Comparison of ENCODE assay signal across 8 mouse cellular contexts in the genomic region with DNA sequence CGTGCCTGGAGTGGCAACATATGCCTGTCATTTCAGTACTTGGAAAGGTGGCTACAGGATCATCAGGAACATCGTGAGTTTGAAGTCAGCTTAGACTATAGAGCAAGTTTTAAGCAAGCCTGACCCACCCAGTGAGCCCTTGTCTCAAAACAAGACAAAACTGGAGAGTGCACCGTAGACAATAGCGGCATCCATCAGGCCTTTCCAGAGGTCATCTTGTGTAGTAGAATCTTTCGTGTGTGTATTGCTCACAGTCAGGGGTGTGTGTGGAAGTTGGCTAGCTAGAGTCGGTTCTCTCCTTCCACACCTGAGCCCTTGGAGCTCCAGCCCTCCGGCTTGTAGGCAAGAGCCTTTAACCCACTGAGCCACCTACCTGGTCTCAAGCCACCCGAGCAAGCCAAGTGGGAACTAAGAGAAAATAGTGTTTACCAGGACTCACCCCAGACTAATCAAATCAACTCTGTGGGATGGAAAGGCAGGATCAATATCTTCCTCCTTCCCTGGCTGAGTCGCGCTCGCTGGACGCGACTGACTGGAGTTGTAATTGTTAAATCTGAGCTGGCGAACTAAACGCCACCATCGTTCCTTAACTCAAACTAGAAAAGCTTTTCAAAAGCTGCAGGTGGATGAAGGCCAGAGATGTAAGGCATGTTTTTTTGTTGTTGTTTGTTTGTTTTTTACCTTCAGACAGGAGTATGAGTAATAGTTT. TPM values are rescaled to one million over a fixed set of nuclear protein-coding genes. Genes with fewer than 3 reads are reported as not detected.
DNase-seq lines count a peak whose midpoint lies in the region; ATAC-seq and TF ChIP-seq lines count a peak whose summit lies in the region.

No protein-coding gene starts in this region.

- no peaks in the 10 kb centered on the region for H3K27me3 ChIP-seq in forebrain, postnatal 0 days (ENCODE audit: insufficient read depth, low read length)
- no peaks in the 10 kb centered on the region for H3K27me3 ChIP-seq in liver, embryonic 14.5 days (ENCODE audit: control insufficient read depth, insufficient read depth, low read length)
- no peaks in the 10 kb centered on the region for H3K27me3 ChIP-seq in stomach, embryonic 15.5 days (replicated peaks)

- peak; percentile 42 for ATAC-seq in CD4-positive, CD25-positive, alpha-beta regulatory T cell, adult 4 months
- no peak for ATAC-seq in forebrain, postnatal 0 days
- ATAC-seq in liver, embryonic 14.5 days (ENCODE audit: insufficient read depth): no peak
- ATAC-seq in stomach, embryonic 15.5 days (ENCODE audit: insufficient read depth, low FRiP score, low read depth): 0 out of 2 replicates have a peak, but pooled peaks have one; percentile 11

- no peaks in the 10 kb centered on the region for H3K9me3 ChIP-seq in forebrain, postnatal 0 days (ENCODE audit: low read length)
- H3K9me3 ChIP-seq in liver, embryonic 14.5 days (ENCODE audit: control insufficient read depth, low read length): no peaks in the 10 kb centered on the region
- H3K9me3 ChIP-seq in stomach, embryonic 15.5 days: no peaks in the 10 kb centered on the region

- TF ChIP-seq EP300 in liver, embryonic 14.5 days (IDR thresholded peaks at IDR 0.05; ENCODE audit: low read depth): no peak

- H3K36me3 ChIP-seq in forebrain, postnatal 0 days (ENCODE audit: insufficient read depth): no peaks in the 10 kb centered on the region
- no peaks in the 10 kb centered on the region for H3K36me3 ChIP-seq in liver, embryonic 14.5 days (replicated peaks; ENCODE audit: control insufficient read depth, insufficient read depth, low read depth)
- H3K36me3 ChIP-seq in stomach, embryonic 15.5 days: no peaks in the 10 kb centered on the region

- no peak for TF ChIP-seq CTCF in forebrain, postnatal 0 days (IDR thresholded peaks at IDR 0.05; ENCODE audit: low read depth)
- no peak for TF ChIP-seq CTCF in liver, embryonic 14.5 days (IDR thresholded peaks at IDR 0.05; ENCODE audit: low read depth)

- H3K4me3 ChIP-seq in forebrain, postnatal 0 days (ENCODE audit: low read depth, low read length): peak overlapping the region; percentile 31
- peak overlapping the region; percentile 42 to 46 for H3K4me3 ChIP-seq in liver, embryonic 14.5 days (ENCODE audit: insufficient read depth in 1 of 2, low read depth in 2 of 2, low read length in 2 of 2)
- peak overlapping the region; percentile 32 for H3K4me3 ChIP-seq in stomach, embryonic 15.5 days (replicated peaks)

- H3K27ac ChIP-seq in forebrain, postnatal 0 days (ENCODE audit: low read depth, low read length): no peak overlapping the region
- no peak overlapping the region for H3K27ac ChIP-seq in liver, embryonic 14.5 days
- H3K27ac ChIP-seq in stomach, embryonic 15.5 days: peak overlapping the region; percentile 85

- no peaks in the 10 kb centered on the region; the same call in 1 of the 2 replicates for H3K4me1 ChIP-seq in forebrain, postnatal 0 days (ENCODE audit: insufficient read depth)
- H3K4me1 ChIP-seq in liver, embryonic 14.5 days (replicated peaks; ENCODE audit: control insufficient read depth in 2 of 2, insufficient read depth in 2 of 2, low read length in 1 of 2): peaks cover 0 to 17% of the 10 kb centered on the region in 2 experiments; a peak in 3 of 4 replicates
- 0 out of 2 replicates have a peak, but pooled peaks cover 6% of the 10 kb centered on the region for H3K4me1 ChIP-seq in stomach, embryonic 15.5 days

- H3K4me2 ChIP-seq in forebrain, postnatal 0 days (ENCODE audit: low read depth): peak overlapping the region; percentile 54
- peak overlapping the region; percentile 52 for H3K4me2 ChIP-seq in liver, embryonic 14.5 days (ENCODE audit: low read depth)
- H3K4me2 ChIP-seq in stomach, embryonic 15.5 days: peak overlapping the region; percentile 60

- no peak overlapping the region for H3K9ac ChIP-seq in forebrain, postnatal 0 days
- peak overlapping the region; percentile 23; the same call in 1 of the 2 replicates for H3K9ac ChIP-seq in liver, embryonic 14.5 days (replicated peaks)
- peak overlapping the region; percentile 30; the same call in 1 of the 2 replicates for H3K9ac ChIP-seq in stomach, embryonic 15.5 days

- DNase-seq in embryo, embryonic 10 days (ENCODE audit: low spot score): peak; percentile 18
- DNase-seq in embryo, embryonic 9.5 days (ENCODE audit: extremely low spot score): no peak
- DNase-seq in forebrain, postnatal 0 days: no peak
- no peak for DNase-seq in liver, embryonic 14.5 days (ENCODE audit: low read depth in 3 of 3, low spot score in 3 of 3)
- no peak for DNase-seq in urinary bladder, postnatal 10 days (ENCODE audit: low spot score)
- DNase-seq in right cerebral cortex, adult 2 months (ENCODE audit: low spot score in 2 of 2): no peak

- 12% methylated on average over 16 of the region's 16 CpGs for WGBS in forebrain, postnatal 0 days
- 24% methylated on average over 16 of the region's 16 CpGs for WGBS in liver, embryonic 14.5 days (ENCODE audit: insufficient replicate concordance)
- 18% methylated on average over 16 of the region's 16 CpGs for WGBS in stomach, embryonic 15.5 days

RNA-seq across cellular contexts. Expression of a gene that starts 36.7 kb away (rescaled TPM):
- 1 to 10 TPM in 1 of 2 experiments, under 1 TPM in 1; 0.98 to 1.6 TPM for polyA plus RNA-seq in CD4-positive, CD25-positive, alpha-beta regulatory T cell, adult 4 months (2017; shearing (Covaris generic))
- total RNA-seq in forebrain, postnatal 0 days (2014; rRNA removed): 331 and 396 TPM in 2 replicates
- 118 and 156 TPM in 2 replicates for polyA plus RNA-seq in forebrain, postnatal 0 days (2015; fragmentation: Nextera tagmentation; extraction: Ambion mirVana)
- 6.0 and 7.7 TPM in 2 replicates for polyA plus RNA-seq in liver, embryonic 14.5 days (2012; rRNA removed)
- polyA plus RNA-seq in liver, embryonic 14.5 days (2014; fragmentation: Nextera tagmentation; extraction: Ambion mirVana): 11.7 and 12.4 TPM in 2 replicates
- polyA plus RNA-seq in stomach, embryonic 15.5 days (2015; fragmentation: Nextera tagmentation; extraction: Ambion mirVana): 59.0 and 68.1 TPM in 2 replicates

Comparison
In these comparisons a context has a peak if more than half of its experiments do, and no peak if none do; other contexts are left out.
1. ATAC-seq: peak in CD4-positive, CD25-positive, alpha-beta regulatory T cell, adult 4 months (single experiment) and stomach, embryonic 15.5 days (single experiment); none in forebrain, postnatal 0 days (single experiment) and liver, embryonic 14.5 days (single experiment).
2. Peak in every context shown above with its lines, with median percentiles within 50 percentile points of each other: H3K4me2 ChIP-seq and H3K4me3 ChIP-seq.